Mouse (Mus musculus) limb, embryonic 11.5 days (tissue): ENCODE data around the gene Ap5s1. TPM values are rescaled to one million over a fixed set of nuclear protein-coding genes. Genes with fewer than 3 reads are reported as not detected.
"Not testable (repeated sequence)": the region's sequence is repeated elsewhere in the genome, so short reads cannot be mapped to it uniquely, and the experiment has no call there.

Experiments used
- ATAC-seq: fragments of 200-750 bp; cut with Nextera tagmentation; 2 replicates; pipeline ENCODE4 v1.8.0; 2017; ENCODE audit warnings: low read depth; ENCODE audit not compliant: insufficient number of reproducible peaks, low FRiP score, low TSS enrichment
- DNase-seq: peaks from one replicate; pipeline ENCODE4 v3.0.0-alpha.2; 2015; ENCODE audit warnings: low spot score
- H3K27ac ChIP-seq: fragments of 300-500 bp; sonication (generic); replicated peaks from 2 replicates; pipeline ENCODE4 v1.5.1; 2014; ENCODE audit warnings: low read depth, mild to moderate bottlenecking, low read length
- H3K27me3 ChIP-seq: fragments of 300-500 bp; sonication (generic); 2 replicates; pipeline ENCODE4 v1.6.1; 2014; ENCODE audit warnings: mild to moderate bottlenecking, low read length, mixed read lengths; ENCODE audit not compliant: control insufficient read depth, insufficient read depth
- H3K36me3 ChIP-seq: fragments of 300-500 bp; sonication (generic); 2 replicates; pipeline ENCODE4 v1.6.1; 2014; ENCODE audit warnings: mild to moderate bottlenecking, low read length, moderate library complexity, mixed read lengths; ENCODE audit not compliant: control insufficient read depth, insufficient read depth
- H3K4me1 ChIP-seq: fragments of 300-500 bp; sonication (generic); 2 replicates; pipeline ENCODE4 v1.6.1; 2014; ENCODE audit warnings: low read length, mixed read lengths; ENCODE audit not compliant: control insufficient read depth, insufficient read depth
- H3K4me2 ChIP-seq: fragments of 300-500 bp; sonication (generic); 2 replicates; pipeline ENCODE4 v1.6.1; 2014; ENCODE audit warnings: low read depth, mild to moderate bottlenecking, moderate library complexity; ENCODE audit not compliant: severe bottlenecking
- H3K4me3 ChIP-seq: fragments of 300-500 bp; sonication (generic); 2 replicates; pipeline ENCODE4 v1.5.1; 2014; ENCODE audit warnings: low read depth, low read length
- H3K9ac ChIP-seq: fragments of 300-500 bp; sonication (generic); 2 replicates; pipeline ENCODE4 v1.6.1; 2014; ENCODE audit warnings: mild to moderate bottlenecking, low read length
- H3K9me3 ChIP-seq: fragments of 300-500 bp; sonication (generic); 2 replicates; pipeline ENCODE4 v1.6.1; 2016; ENCODE audit warnings: low read length; ENCODE audit not compliant: control insufficient read depth
- WGBS: fragments of 180-500 bp; shearing (Covaris S2); extraction: QIAGEN DNeasy Blood & Tissue Kit; methylation state at CpG from one replicate; pipeline ENCODE4 v1.1.7; 2014; 5-methylcytosine and 5-hydroxymethylcytosine counted together
- polyA plus RNA-seq: library from polyadenylated mRNA; unstranded; fragments of >200 nt; fragmentation: Nextera tagmentation; extraction: Ambion mirVana; gene quantifications from 2 replicates; pipeline ENCODE4 v1.2.1, GENCODE M21; 2014

The Ap5s1 gene
- polyA plus RNA-seq, 1 experiment from 2014 or later: 25.3 TPM

GRCm38 (mm10) chr2:131220030-131220429 is 13.2 kb downstream of the Ap5s1 start:
- no peaks in the 10 kb centered on the region for H3K9me3 ChIP-seq
- no peak overlapping the region for H3K27ac ChIP-seq
- no peak overlapping the region for H3K9ac ChIP-seq
- no peaks in the 10 kb centered on the region for H3K36me3 ChIP-seq
- H3K4me3 ChIP-seq: no peak overlapping the region
- DNase-seq: no peak
- H3K27me3 ChIP-seq: no peaks in the 10 kb centered on the region
- no peak for ATAC-seq
- 82% methylated on average over 4 of the region's 4 CpGs for WGBS
- no peak overlapping the region for H3K4me2 ChIP-seq
- H3K4me1 ChIP-seq: no peaks in the 10 kb centered on the region

DNA sequence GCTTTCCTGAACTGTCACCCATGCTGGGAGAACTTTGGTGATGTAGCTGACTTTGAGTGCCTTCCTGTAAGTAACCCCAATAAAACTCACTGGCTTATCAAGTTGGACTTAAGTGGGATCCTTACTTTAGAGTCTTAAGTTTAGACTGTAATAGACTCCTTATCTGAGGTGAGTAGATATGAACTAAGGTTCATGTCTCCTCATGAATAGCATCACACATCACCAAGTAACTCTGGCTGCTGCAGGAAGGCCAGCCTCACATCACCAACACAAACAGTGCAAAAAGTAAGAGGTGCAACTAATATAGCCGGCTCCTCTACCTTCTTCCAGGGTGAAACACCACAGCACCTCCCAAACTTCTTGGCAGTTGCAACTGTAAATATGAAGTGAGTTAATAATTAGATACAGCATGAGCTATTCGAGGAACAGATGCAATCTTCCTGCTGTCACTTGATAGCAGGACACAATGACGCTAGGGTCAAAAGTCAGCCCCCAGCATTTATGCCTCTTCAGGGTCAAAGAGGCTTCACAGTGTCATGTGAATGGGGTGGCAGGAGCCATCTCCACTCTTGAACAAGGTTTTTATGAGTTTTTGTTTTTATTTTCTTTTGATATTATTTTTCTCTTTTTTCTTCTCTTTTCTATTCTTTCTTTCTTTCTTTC is 15.1 kb downstream of the Ap5s1 start:
- H3K9me3 ChIP-seq: no peaks in the 10 kb centered on the region
- no peaks in the 10 kb centered on the region for H3K4me1 ChIP-seq
- WGBS: 81% methylated on average over 3 of the region's 3 CpGs
- no peak overlapping the region for H3K9ac ChIP-seq
- DNase-seq (no peak), ATAC-seq (no peak)
- no peak overlapping the region for H3K27ac ChIP-seq
- H3K27me3 ChIP-seq: no peaks in the 10 kb centered on the region
- no peaks in the 10 kb centered on the region for H3K36me3 ChIP-seq
- no peak overlapping the region for H3K4me3 ChIP-seq
- no peak overlapping the region for H3K4me2 ChIP-seq

GRCm38 (mm10) chr2:131222562-131222961 is 15.7 kb downstream of the Ap5s1 start:
- H3K27me3 ChIP-seq: no peaks in the 10 kb centered on the region

DNA sequence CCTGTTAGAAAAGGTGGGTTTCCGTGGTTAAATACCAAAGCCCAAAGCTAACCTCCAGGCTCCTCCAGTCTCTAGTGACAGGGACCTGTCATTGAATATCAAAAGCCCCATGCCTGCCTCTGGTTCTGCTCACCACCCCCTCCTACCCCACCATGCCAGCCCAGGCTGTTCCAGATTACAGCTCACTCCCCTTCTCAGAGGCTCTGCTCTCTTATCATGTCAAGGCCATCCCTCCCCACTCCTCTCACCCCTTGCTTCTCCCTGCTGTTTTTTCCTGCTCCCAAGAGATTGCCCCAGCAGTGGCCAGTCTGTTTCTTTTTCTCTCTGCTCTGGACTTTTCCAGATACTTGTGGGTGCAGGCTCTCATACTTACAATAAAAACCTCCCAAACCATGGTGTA is 16.7 kb downstream of the Ap5s1 start:
- ATAC-seq (no peak), DNase-seq (no peak)
- no peak overlapping the region for H3K4me3 ChIP-seq
- no peaks in the 10 kb centered on the region for H3K4me1 ChIP-seq
- H3K27me3 ChIP-seq: no peaks in the 10 kb centered on the region
- H3K36me3 ChIP-seq: no peaks in the 10 kb centered on the region
- H3K9me3 ChIP-seq: no peaks in the 10 kb centered on the region
- H3K9ac ChIP-seq: no peak overlapping the region
- no peak overlapping the region for H3K27ac ChIP-seq
- H3K4me2 ChIP-seq: no peak overlapping the region
- 74% methylated on average over 1 of the region's 1 CpGs for WGBS

More at GRCm38 (mm10) chr2:131222562-131222961, 15.7 kb downstream of the Ap5s1 start:
- H3K36me3 ChIP-seq: no peaks in the 10 kb centered on the region
- no peak overlapping the region for H3K4me2 ChIP-seq
- no peaks in the 10 kb centered on the region for H3K4me1 ChIP-seq
- no peaks in the 10 kb centered on the region for H3K9me3 ChIP-seq
- no peak overlapping the region for H3K9ac ChIP-seq
- no peak for ATAC-seq
- no peak overlapping the region for H3K27ac ChIP-seq
- H3K4me3 ChIP-seq: no peak overlapping the region
- no peak for DNase-seq
- WGBS: 74% methylated on average over 5 of the region's 5 CpGs

- Histone ChIP-seq H3K4me2 (no peak overlapping the region), H3K9me3 (no peaks in the 10 kb centered on the region), H3K9ac (no peak overlapping the region), H3K4me1 (no peaks in the 10 kb centered on the region), H3K4me3 (no peak overlapping the region), H3K36me3 (no peaks in the 10 kb centered on the region), H3K27ac (no peak overlapping the region), H3K27me3 (no peaks in the 10 kb centered on the region)
- ATAC-seq: no peak
- WGBS: 91% methylated on average over 6 of the region's 6 CpGs
- no peak for DNase-seq
Measured at GRCm38 (mm10) chr2:131225178-131225577, 18.3 kb downstream of the Ap5s1 start.

DNA sequence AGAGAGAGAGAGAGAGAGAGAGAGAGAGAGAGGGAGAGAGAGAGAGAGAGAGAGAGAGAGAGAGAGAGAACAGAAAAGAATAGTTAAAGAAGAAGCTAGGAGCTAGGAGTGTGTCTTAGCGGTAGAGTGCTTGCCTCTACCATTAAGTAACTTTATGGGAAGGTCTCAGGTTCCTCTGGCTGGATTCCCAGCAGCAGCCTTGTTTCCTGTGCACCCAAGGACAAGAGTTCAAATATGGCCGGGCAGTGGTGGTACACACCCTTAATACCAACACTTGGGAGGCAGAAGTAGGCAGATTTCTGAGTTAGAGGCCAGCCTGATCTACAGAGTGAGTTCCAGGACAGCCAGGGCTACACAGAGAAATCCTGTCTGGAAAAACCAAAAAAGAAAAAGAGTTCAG is 19.8 kb downstream of the Ap5s1 start:
- not testable (repeated sequence) for H3K36me3 ChIP-seq, H3K4me2 ChIP-seq, H3K9me3 ChIP-seq, ATAC-seq, H3K4me1 ChIP-seq, H3K9ac ChIP-seq, H3K27me3 ChIP-seq, H3K4me3 ChIP-seq, H3K27ac ChIP-seq, DNase-seq
- 70% methylated on average over 2 of the region's 2 CpGs for WGBS

DNA sequence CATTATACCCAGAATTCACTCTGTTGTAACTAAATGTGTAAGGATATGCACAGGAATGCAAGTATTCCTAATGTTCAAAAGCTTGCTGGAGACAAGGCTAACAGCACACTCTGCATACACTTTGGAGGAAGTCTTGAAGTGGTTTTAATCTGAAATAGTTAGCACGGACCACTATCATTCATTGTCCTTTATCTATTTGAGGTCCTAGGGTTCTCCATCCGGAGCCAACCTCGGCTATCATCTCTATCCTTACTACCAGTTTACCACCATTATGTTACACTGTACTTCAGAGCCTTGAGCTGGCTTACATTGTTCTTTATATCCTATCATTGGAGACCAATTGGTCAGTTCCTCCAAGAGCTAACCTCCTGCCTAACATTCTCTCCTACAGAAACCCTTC is 20.4 kb downstream of the Ap5s1 start:
- no peak overlapping the region for H3K4me2 ChIP-seq
- H3K9ac ChIP-seq: no peak overlapping the region
- no peak overlapping the region for H3K27ac ChIP-seq
- no peaks in the 10 kb centered on the region for H3K4me1 ChIP-seq
- no peaks in the 10 kb centered on the region for H3K36me3 ChIP-seq
- no peak for DNase-seq
- ATAC-seq: no peak
- no peaks in the 10 kb centered on the region for H3K9me3 ChIP-seq
- WGBS: 94% methylated on average over 3 of the region's 3 CpGs
- H3K27me3 ChIP-seq: no peaks in the 10 kb centered on the region
- no peak overlapping the region for H3K4me3 ChIP-seq

- peaks cover 2% of the 10 kb centered on the region for H3K4me1 ChIP-seq
- H3K27ac ChIP-seq: no peak overlapping the region
- H3K4me3 ChIP-seq: no peak overlapping the region
- 88% methylated on average over 2 of the region's 2 CpGs for WGBS
- no peak for DNase-seq
- H3K27me3 ChIP-seq: no peaks in the 10 kb centered on the region
- no peaks in the 10 kb centered on the region for H3K36me3 ChIP-seq
- no peak overlapping the region for H3K4me2 ChIP-seq
- no peak for ATAC-seq
- H3K9me3 ChIP-seq: no peaks in the 10 kb centered on the region
- H3K9ac ChIP-seq: no peak overlapping the region
Measured at GRCm38 (mm10) chr2:131232558-131232957, 25.7 kb downstream of the Ap5s1 start.
